Mouse (Mus musculus): ENCODE measurements around the gene Cpsf3.

The Cpsf3 gene

GRCm38 (mm10) chr12:21284761-21285441, at the start of gene Cpsf3:
Gene Cpsf3, plus strand, starts transcription at chr12:21285391.
- in situ Hi-C loops (cut with MboI, MseI), result loop anchor here (5.0 kb wide), 1 partner anchor 87 kb away; the partner anchor contains the start of gene Adam17

- in situ Hi-C loops (cut with MboI, MseI), result no loop called here
Observed at GRCm38 (mm10) chr12:21241965-21242364, 43.2 kb upstream of the Cpsf3 start.

DNA sequence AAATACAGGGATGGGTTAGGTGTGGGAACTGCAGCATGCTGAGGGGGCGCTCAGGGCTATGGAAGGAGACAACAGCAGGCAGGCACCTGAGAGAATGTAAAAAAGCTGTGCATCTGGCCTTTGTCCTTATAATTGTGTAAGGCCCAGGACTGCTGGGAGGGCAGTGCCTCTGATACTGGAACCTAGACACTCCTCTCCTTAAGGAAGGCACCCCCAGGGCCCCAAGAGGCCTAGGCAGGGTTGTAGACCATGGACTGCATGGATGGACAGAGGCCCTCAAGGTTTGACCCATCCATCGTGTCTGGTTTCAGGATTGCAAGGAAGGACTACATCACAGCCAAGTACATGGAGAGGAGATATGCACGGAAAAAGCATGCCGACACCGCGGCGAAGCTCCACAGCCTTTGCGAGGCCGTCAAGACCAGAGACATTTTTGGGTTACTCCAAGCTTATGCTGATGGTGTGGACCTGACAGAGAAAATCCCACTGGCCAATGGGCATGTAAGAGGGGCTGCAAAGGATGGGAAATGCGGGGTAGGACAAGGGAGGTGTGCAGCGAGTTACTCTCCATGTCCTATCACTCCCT, 40.7 kb upstream of the Cpsf3 start:
- in situ Hi-C loops (cut with MboI, MseI), result no loop called here

DNA sequence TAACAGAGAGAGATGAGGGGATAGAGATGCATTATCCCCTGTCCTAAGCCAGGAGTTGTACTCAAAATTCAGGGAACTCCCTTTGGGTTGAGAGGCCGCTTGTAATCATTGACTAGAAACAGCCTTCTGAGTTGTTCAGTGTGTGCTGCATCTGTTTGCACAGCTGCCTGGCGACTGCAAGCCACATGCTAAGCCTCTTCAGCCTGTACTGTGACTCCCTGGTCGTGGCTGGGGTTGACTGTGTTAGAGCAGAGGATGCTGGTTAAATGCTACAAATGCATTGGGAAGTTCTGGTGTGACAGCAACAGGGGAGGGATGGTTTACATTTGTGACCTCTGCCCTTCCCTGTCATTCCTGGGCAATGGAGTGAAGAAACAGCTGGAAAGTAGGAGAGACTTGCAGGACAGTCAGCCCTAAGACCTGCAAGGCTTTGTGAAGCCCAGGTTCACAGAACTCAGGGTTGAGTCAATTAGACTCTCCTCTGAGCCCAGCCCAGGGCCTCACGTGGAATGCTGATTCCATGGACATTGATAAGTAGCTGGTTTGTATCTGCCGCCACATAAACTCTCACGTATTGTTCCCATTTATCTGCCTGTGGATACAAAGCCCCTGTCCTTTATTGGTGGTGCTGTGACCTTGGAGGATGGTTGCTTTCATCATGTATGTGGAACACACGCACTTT, 37.3 kb upstream of the Cpsf3 start:
- in situ Hi-C loops (cut with MboI, MseI), result no loop called here

DNA sequence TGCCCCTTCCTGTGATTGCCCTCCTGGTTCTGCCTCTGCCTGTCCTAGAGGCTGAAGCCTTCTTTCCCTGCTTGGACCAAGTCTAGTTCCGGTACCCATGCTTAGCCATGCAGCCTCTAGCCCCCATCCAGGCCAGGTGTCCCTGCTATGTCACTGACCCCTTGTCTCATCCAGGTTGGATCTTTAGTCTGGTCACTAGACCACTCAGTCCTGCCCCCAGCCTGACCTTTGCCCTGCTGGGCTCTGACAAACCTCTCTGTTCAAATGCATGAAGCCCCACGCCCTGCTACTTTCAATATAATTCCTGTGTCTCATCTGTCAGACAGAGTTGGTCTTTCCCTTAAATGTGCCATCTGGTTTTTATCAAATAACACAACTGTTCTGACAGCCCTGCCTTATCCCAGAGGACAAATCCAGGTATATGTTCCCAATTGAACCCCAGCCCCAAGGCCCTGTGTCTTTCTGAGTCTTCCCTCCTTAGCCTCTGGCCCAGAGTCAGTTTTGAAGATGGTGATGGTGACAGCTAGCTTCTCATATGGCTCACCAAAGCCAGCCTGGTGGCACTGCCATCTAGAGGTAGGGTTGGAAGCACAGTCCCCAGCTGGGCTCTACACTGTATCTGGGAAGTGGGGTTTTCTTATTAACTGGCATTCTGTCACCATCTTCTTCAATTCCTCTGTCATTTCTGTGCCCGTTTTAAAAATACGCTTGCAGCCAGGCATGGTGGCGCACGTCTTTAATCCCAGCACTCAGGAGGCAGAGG, 24.5 kb upstream of the Cpsf3 start:
- in situ Hi-C loops (cut with MboI, MseI), result no loop called here

GRCm38 (mm10) chr12:21261521-21261920, 23.7 kb upstream of the Cpsf3 start:
- in situ Hi-C loops (cut with MboI, MseI), result no loop called here

- in situ Hi-C loops (cut with MboI, MseI), result no loop called here
Observed at GRCm38 (mm10) chr12:21263256-21263655, 21.9 kb upstream of the Cpsf3 start.

- in situ Hi-C loops (cut with MboI, MseI), result no loop called here
Observed at GRCm38 (mm10) chr12:21264241-21264640, 20.9 kb upstream of the Cpsf3 start.

- in situ Hi-C loops (cut with MboI, MseI), result loop anchor here (5.0 kb wide), 1 partner anchor 173 kb away; no protein-coding TSS in a partner anchor
Observed at GRCm38 (mm10) chr12:21264970-21265369, 20.2 kb upstream of the Cpsf3 start.

DNA sequence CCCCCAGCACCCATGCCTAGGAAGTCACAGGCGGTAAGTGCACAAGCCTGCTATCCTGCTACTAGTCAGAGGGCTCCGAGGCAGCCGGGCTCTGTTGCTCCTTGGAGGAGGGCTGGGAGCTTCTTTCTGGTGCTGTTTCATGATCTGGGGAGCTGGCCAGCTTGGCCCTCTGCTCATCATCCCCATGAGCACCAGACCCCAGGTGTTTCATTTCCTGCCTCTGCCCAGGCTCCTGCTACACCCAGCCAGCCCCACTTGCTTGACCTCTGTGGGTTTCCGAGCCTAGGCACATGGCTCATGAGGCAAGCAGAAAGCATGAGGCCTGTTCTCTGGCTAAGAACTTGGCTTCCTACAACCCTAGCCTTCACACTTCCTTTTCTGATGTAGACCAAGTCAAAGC, 19.7 kb upstream of the Cpsf3 start:
- in situ Hi-C loops (cut with MboI, MseI), result loop anchor here (5.0 kb wide), 1 partner anchor 173 kb away; no protein-coding TSS in a partner anchor

DNA sequence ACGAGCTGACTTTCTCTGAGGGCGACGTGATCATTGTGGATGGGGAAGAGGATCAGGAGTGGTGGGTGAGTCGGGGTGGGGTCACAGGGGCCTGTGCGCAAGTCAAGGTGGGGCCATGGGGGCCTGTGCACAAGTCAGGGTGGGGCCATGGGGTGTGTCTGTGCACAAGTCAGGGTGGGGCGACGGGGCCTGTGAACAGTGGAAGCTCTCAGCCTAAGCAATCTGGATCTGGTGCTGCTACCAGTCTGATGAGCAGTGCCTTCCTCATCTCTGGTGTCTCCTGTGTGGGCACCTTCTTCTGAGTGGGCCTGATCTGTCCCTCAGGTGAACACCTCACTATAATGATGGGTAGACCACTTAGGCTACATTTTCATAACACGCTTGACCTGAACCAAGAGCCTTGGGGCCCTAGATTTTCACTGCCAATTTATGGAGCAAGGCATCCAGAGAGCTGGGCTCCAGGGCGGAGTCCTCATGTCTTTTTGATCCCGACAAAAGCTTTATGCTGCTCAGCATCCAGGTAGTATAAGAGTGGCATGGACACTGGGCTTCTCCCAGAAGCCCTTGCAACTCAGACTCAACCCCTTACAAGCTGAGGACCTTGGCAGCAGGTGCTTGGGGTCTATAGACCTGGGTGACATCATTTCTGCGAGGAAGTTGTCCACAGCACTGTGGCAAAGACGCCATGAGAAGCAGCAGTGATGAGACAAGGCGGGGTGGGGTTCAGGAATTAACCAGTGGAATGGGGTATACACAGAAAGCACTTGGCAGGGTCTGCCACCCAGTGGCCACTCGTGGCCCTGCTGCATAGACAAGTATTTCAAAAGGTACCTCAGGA, 19.0 kb upstream of the Cpsf3 start:
- in situ Hi-C loops (cut with MboI, MseI), result loop anchor here (5.0 kb wide), 1 partner anchor 174 kb away; no protein-coding TSS in a partner anchor

DNA sequence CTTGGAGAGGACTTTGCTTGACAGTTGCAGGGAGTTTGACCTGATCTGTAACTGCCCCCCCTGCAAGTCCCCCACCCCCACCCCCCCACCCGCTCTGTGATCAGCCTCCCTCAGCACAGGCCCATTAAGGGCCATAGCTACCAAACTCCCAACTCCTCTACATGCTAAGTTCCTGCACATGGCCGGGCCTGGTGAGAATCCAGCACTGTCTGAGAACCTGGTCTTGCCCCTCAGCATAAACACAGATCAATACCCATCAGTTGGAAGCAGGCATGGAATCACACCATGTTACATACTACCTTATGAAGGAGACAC, 18.4 kb upstream of the Cpsf3 start:
- in situ Hi-C loops (cut with MboI, MseI), result loop anchor here (5.0 kb wide), 1 partner anchor 174 kb away; no protein-coding TSS in a partner anchor

GRCm38 (mm10) chr12:21268083-21268616, 17.0 kb upstream of the Cpsf3 start:
- in situ Hi-C loops (cut with MboI, MseI), result loop anchor here (5.0 kb wide), 1 partner anchor 176 kb away; no protein-coding TSS in a partner anchor

- in situ Hi-C loops (cut with MboI, MseI), result loop anchor here (10.0 kb wide), 1 partner anchor 350 kb away; no protein-coding TSS in a partner anchor
Observed at GRCm38 (mm10) chr12:21274446-21274845, 10.7 kb upstream of the Cpsf3 start.

- in situ Hi-C loops (cut with MboI, MseI), result loop anchor here (10.0 kb wide), 1 partner anchor 353 kb away; no protein-coding TSS in a partner anchor
Observed at GRCm38 (mm10) chr12:21277352-21277864, 7.8 kb upstream of the Cpsf3 start.

GRCm38 (mm10) chr12:21285508-21286242, 484 bp downstream of the Cpsf3 start:
- in situ Hi-C loops (cut with MboI, MseI), result loop anchor here (5.0 kb wide), 1 partner anchor 87 kb away; the partner anchor contains the start of gene Adam17

DNA sequence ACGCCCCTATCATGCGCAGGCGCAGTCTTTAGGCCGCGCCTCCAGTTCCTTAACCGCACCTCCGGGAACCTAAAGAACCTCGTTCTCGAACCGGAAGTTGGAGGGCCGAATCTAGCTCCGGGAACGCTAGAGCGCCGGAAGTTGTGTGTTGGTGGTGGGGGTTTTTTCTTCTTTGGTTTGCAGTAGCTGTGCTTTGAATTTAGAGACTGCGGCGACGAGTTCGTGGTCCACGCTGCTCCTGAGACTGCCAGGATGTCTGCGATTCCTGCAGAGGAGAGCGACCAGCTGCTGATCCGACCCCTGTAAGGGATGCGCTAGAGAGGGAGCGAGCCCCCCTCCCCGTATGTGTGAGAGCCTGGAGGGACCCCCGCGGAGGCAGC, 1.0 kb downstream of the Cpsf3 start, which contains the start of gene Itgb1bp1:
Itgb1bp1 (minus strand) TSS at position 42 of the 380 bp plus-strand sequence.
- in situ Hi-C loops (cut with MboI, MseI), result loop anchor here (5.0 kb wide), 1 partner anchor 86 kb away; the partner anchor contains the start of gene Adam17

GRCm38 (mm10) chr12:21286712-21287650, 1.8 kb downstream of the Cpsf3 start:
- in situ Hi-C loops (cut with MboI, MseI), result loop anchor here (5.0 kb wide), 1 partner anchor 85 kb away; the partner anchor contains the start of gene Adam17

All from regulatory T cell (primary cell).